Mouse (Mus musculus): ENCODE measurements around the gene Acin1.

- TF ChIP-seq CTCF (IDR thresholded peaks at IDR 0.05; ENCODE audit: extremely low read depth, insufficient read length, insufficient replicate concordance, low read depth, low read length) (no peak), POLR2A (IDR thresholded peaks at IDR 0.05; ENCODE audit: low read depth, low read length) (no peak)
Measured at GRCm38 (mm10) chr14:54721711-54722110, 35.0 kb upstream of the Acin1 start.

Data from small intestine, adult 2 months (tissue).